Mouse (Mus musculus): ENCODE measurements around the gene Ankub1. TPM values are rescaled to one million over a fixed set of nuclear protein-coding genes. Genes with fewer than 3 reads are reported as not detected.

The Ankub1 gene
- polyA plus RNA-seq, 1 experiment from 2014 or later: 0.20 TPM

Small RNA genes lying within 50 kb of the gene (microRNA-seq; reads per million reads assigned to microRNA genes)
- gene Mir6377 (ENCODE audit: borderline number of aligned reads): not detected

Other genes starting within 250 kb of the Ankub1 start
- gene Wwtr1, start 116.9 kb downstream of the Ankub1 start, polyA plus RNA-seq (2014; fragmentation: Nextera tagmentation; extraction: Ambion mirVana): 10.4 and 11.7 TPM in 2 replicates
- gene Commd2, start 41.1 kb downstream of the Ankub1 start, polyA plus RNA-seq (2014; fragmentation: Nextera tagmentation; extraction: Ambion mirVana): 97.8 and 102 TPM in 2 replicates
- gene Rnf13, start 43.3 kb upstream of the Ankub1 start, polyA plus RNA-seq (2014; fragmentation: Nextera tagmentation; extraction: Ambion mirVana): 47.4 and 51.3 TPM in 2 replicates
- 209 and 216 TPM in 2 replicates for gene Pfn2, start 155.3 kb upstream of the Ankub1 start, polyA plus RNA-seq (2014; fragmentation: Nextera tagmentation; extraction: Ambion mirVana)